Comparison of ENCODE assay signal across 28 mouse cellular contexts in the genomic region with DNA sequence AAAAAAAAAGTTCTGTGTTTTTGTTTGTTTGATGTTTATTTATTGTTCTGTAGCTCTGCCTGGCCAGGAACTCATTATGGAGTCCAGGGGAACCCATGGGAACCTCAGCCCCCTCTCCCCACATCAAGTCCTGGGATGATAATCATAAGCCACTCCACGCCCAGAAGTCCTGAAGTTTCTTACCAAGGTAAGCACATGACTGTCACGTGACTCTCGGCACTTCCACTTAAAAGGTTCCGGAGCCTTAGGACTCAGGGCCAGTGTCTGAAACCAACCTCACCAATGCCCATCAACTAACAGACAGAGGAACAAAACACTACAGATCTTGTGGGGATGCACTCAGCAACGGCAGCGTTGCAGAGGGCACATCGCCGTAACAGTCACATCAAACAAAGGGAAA. TPM values are rescaled to one million over a fixed set of nuclear protein-coding genes. Genes with fewer than 3 reads are reported as not detected.
DNase-seq lines count a peak whose midpoint lies in the region; ATAC-seq and TF ChIP-seq lines count a peak whose summit lies in the region.
"Had no signal": no experiment of that assay in that cellular context is flagged by ENCODE, and none has a peak within 500 bp of the region (broad histone marks: within the 10 kb centered on the region; RNA-seq: fewer than 3 reads in every experiment).

No protein-coding gene starts in this region.

- peaks cover 28% of the 10 kb centered on the region for H3K4me1 ChIP-seq in embryonic facial prominence, embryonic 10.5 days
- peaks cover 18% of the 10 kb centered on the region; the same call in 1 of the 2 replicates for H3K4me1 ChIP-seq in olfactory bulb, adult 2 months (ENCODE audit: control insufficient read depth, insufficient read depth, low read length)
- H3K4me1 ChIP-seq in intestine, embryonic 16.5 days (ENCODE audit: control insufficient read depth, insufficient read depth, low read length): peaks cover 19% of the 10 kb centered on the region; the same call in 1 of the 2 replicates
- H3K4me1 ChIP-seq: embryonic facial prominence, embryonic 12.5 days; hindbrain, embryonic 15.5 days had no signal

- peaks cover 4% of the 10 kb centered on the region; the same call in 1 of the 2 replicates for H3K9me3 ChIP-seq in embryonic facial prominence, embryonic 10.5 days
- no peaks in the 10 kb centered on the region for H3K9me3 ChIP-seq in intestine, embryonic 16.5 days (ENCODE audit: control insufficient read depth, low read length)
- H3K9me3 ChIP-seq: embryonic facial prominence, embryonic 12.5 days; embryonic facial prominence, embryonic 15.5 days; G1E; heart, embryonic 10.5 days; hindbrain, embryonic 12.5 days; hindbrain, embryonic 15.5 days had no signal

- H3K27ac ChIP-seq in gastrocnemius, adult 2 months: 0 out of 2 replicates have a peak overlapping the region, but pooled peaks have one; percentile 28
- peak overlapping the region; percentile 12; the same call in 1 of the 2 replicates for H3K27ac ChIP-seq in embryonic facial prominence, embryonic 10.5 days (replicated peaks)
- no peak overlapping the region for H3K27ac ChIP-seq in olfactory bulb, adult 2 months (ENCODE audit: insufficient read depth, low read depth, low read length)
- no peak overlapping the region for H3K27ac ChIP-seq in intestine, embryonic 16.5 days (ENCODE audit: low read length)
- H3K27ac ChIP-seq: embryonic facial prominence, embryonic 12.5 days; embryonic facial prominence, embryonic 15.5 days; heart, adult 2 months; heart, embryonic 10.5 days; heart, embryonic 13.5 days; hindbrain, embryonic 12.5 days; hindbrain, embryonic 15.5 days had no signal

- 70% methylated on average over 8 of the region's 8 CpGs for WGBS in embryonic facial prominence, embryonic 10.5 days
- 87% methylated on average over 8 of the region's 8 CpGs for WGBS in olfactory bulb, adult 2 months
- WGBS in intestine, embryonic 16.5 days: 89% methylated on average over 8 of the region's 8 CpGs

- H3K27me3 ChIP-seq in embryonic facial prominence, embryonic 10.5 days (replicated peaks; ENCODE audit: low read depth, poor library complexity, severe bottlenecking): no peaks in the 10 kb centered on the region
- H3K27me3 ChIP-seq in intestine, embryonic 16.5 days (replicated peaks; ENCODE audit: control insufficient read depth, insufficient read depth, low read length): no peaks in the 10 kb centered on the region
- H3K27me3 ChIP-seq: embryonic facial prominence, embryonic 12.5 days; embryonic facial prominence, embryonic 15.5 days; heart, embryonic 13.5 days; hindbrain, embryonic 12.5 days; hindbrain, embryonic 15.5 days; Patski had no signal

- peaks cover 27% of the 10 kb centered on the region for H3K36me3 ChIP-seq in embryonic facial prominence, embryonic 10.5 days (replicated peaks)
- H3K36me3 ChIP-seq in intestine, embryonic 16.5 days (ENCODE audit: control insufficient read depth, insufficient read depth, low read length): no peaks in the 10 kb centered on the region
- H3K36me3 ChIP-seq: embryonic facial prominence, embryonic 12.5 days; embryonic facial prominence, embryonic 15.5 days; G1E; hindbrain, embryonic 15.5 days had no signal

- no peak for ATAC-seq in intestine, embryonic 16.5 days
- ATAC-seq: activated CD4-positive, CD25-positive, alpha-beta regulatory T cell, adult 4 months; forebrain, embryonic 14.5 days; forebrain, postnatal 0 days; Patski had no signal

- no peak overlapping the region for H3K4me2 ChIP-seq in intestine, embryonic 16.5 days (ENCODE audit: low read depth, low read length)
- H3K4me2 ChIP-seq: embryonic facial prominence, embryonic 12.5 days; embryonic facial prominence, embryonic 15.5 days; heart, embryonic 13.5 days; hindbrain, embryonic 12.5 days; hindbrain, embryonic 15.5 days had no signal

- peak overlapping the region; percentile 33; the same call in 1 of the 2 replicates for H3K4me3 ChIP-seq in gastrocnemius, adult 2 months
- H3K4me3 ChIP-seq in embryonic facial prominence, embryonic 10.5 days: no peak overlapping the region
- no peak overlapping the region for H3K4me3 ChIP-seq in olfactory bulb, adult 2 months (ENCODE audit: insufficient read depth, low read depth, low read length)
- H3K4me3 ChIP-seq in intestine, embryonic 16.5 days (ENCODE audit: low read length): no peak overlapping the region
- H3K4me3 ChIP-seq: embryonic facial prominence, embryonic 12.5 days; embryonic facial prominence, embryonic 15.5 days; heart, adult 2 months; heart, embryonic 10.5 days; heart, embryonic 13.5 days; hindbrain, embryonic 12.5 days; hindbrain, embryonic 15.5 days had no signal

- no peak overlapping the region for H3K9ac ChIP-seq in intestine, embryonic 16.5 days (ENCODE audit: low read depth, low read length)
- H3K9ac ChIP-seq: embryonic facial prominence, embryonic 12.5 days; embryonic facial prominence, embryonic 15.5 days; forebrain, postnatal 0 days; heart, embryonic 13.5 days; hindbrain, embryonic 12.5 days; hindbrain, embryonic 15.5 days had no signal

- no peak for TF ChIP-seq POLR2A in olfactory bulb, adult 2 months (IDR thresholded peaks at IDR 0.05; ENCODE audit: insufficient read depth, low read depth, low read length)

- intact Hi-C loops in gastrocnemius, adult 2 months (cut with DNase I): no loop called here
- intact Hi-C loops in left cerebral cortex, postnatal 10 days (cut with DNase I): no loop called here

- no peak for DNase-seq in gastrocnemius, adult 2 months
- no peak for DNase-seq in gastrocnemius, postnatal 25 days
- DNase-seq in embryonic facial prominence, embryonic 10.5 days (ENCODE audit: low spot score): no peak
- no peak for DNase-seq in left cerebral cortex, postnatal 10 days (ENCODE audit: extremely low spot score in 1 of 2, low spot score in 2 of 2)
- DNase-seq: adrenal gland, adult 8-10 months; adrenal gland, postnatal 25 days; cerebellum, adult 18-20 months; cerebellum, adult 9-10 months; cerebellum, postnatal 14 days; forebrain, postnatal 0 days; gastrocnemius, postnatal 36 days; heart, adult 2 months; heart, postnatal 14 days; heart, postnatal 4 days had no signal

- no peak for TF ChIP-seq CTCF in gastrocnemius, adult 2 months (IDR thresholded peaks at IDR 0.05)
- TF ChIP-seq CTCF in olfactory bulb, adult 2 months (IDR thresholded peaks at IDR 0.05; ENCODE audit: insufficient read depth, low read depth, low read length): 0 out of 2 replicates have a peak, but pooled peaks have one; percentile 8

RNA-seq across cellular contexts. Expression of a gene that starts 23.9 kb away (rescaled TPM):
- total RNA-seq in gastrocnemius, adult 2 months (2021): 1 to 10 TPM; 4.0 to 7.2 TPM
- total RNA-seq in gastrocnemius, postnatal 25 days (2021): 1 to 10 TPM; 3.8 to 9.8 TPM
- polyA plus RNA-seq in embryonic facial prominence, embryonic 10.5 days (2016; fragmentation: Nextera tagmentation; extraction: Ambion mirVana): 29.9 and 35.3 TPM in 2 replicates
- polyA plus RNA-seq in olfactory bulb, adult 2 months (2012; ENCODE audit: insufficient read depth, insufficient read length, low replicate concordance, missing spikeins): not detected in 2 replicates
- 10 to 100 TPM; 17.6 to 18.8 TPM for total RNA-seq in left cerebral cortex, postnatal 10 days (2021)
- polyA plus RNA-seq in intestine, embryonic 16.5 days (2015; fragmentation: Nextera tagmentation; extraction: Ambion mirVana): 13.2 and 15.0 TPM in 2 replicates
- total RNA-seq: G1E; granulocyte monocyte progenitor cell, adult 5-6 weeks had no signal
- polyA plus RNA-seq: activated CD4-positive, CD25-positive, alpha-beta regulatory T cell, adult 4 months had no signal

RNA-seq across cellular contexts. Expression of a gene that starts 58.4 kb away (rescaled TPM):
- under 1 TPM in 1 of 2 experiments, not detected in 1; 0.15 TPM for total RNA-seq in gastrocnemius, adult 2 months (2021)
- total RNA-seq in gastrocnemius, postnatal 25 days (2021): not detected
- 0.16 TPM in 1 of 2 replicates, not detected in the other for polyA plus RNA-seq in embryonic facial prominence, embryonic 10.5 days (2016; fragmentation: Nextera tagmentation; extraction: Ambion mirVana)
- not detected in 2 replicates for polyA plus RNA-seq in olfactory bulb, adult 2 months (2012; ENCODE audit: insufficient read depth, insufficient read length, low replicate concordance, missing spikeins)
- total RNA-seq in left cerebral cortex, postnatal 10 days (2021): under 1 TPM; 0.15 to 0.39 TPM
- polyA plus RNA-seq in intestine, embryonic 16.5 days (2015; fragmentation: Nextera tagmentation; extraction: Ambion mirVana): 0.15 and 0.16 TPM in 2 replicates
- total RNA-seq: adrenal gland, adult 8-10 months; adrenal gland, postnatal 25 days; forebrain, postnatal 0 days; G1E; granulocyte monocyte progenitor cell, adult 5-6 weeks had no signal
- polyA plus RNA-seq: activated CD4-positive, CD25-positive, alpha-beta regulatory T cell, adult 4 months; forebrain, embryonic 11.5 days; forebrain, embryonic 14.5 days; G1E; heart, embryonic 13.5 days; Patski had no signal

Comparison
In these comparisons a context has a peak if more than half of its experiments do, and no peak if none do; other contexts are left out.
1. H3K27ac ChIP-seq: peak in gastrocnemius, adult 2 months (single experiment) and embryonic facial prominence, embryonic 10.5 days (single experiment); none in olfactory bulb, adult 2 months (single experiment) and intestine, embryonic 16.5 days (single experiment).